Mouse (Mus musculus): ENCODE results near the gene Prkcd. TPM values are rescaled to one million over a fixed set of nuclear protein-coding genes. Genes with fewer than 3 reads are reported as not detected.
A peak's percentile ranks its signal among the peaks of the same experiment; 100 is the strongest.

Gene Prkcd
- total RNA-seq, 2 experiments from 2014 or later, result 5.4 to 5.7 TPM

GRCm38 (mm10) chr14:30635219-30635910 is 9.4 kb upstream of the Prkcd start:
- DNase-seq, result no peak

GRCm38 (mm10) chr14:30634418-30634817 is 8.4 kb upstream of the Prkcd start:
- no peak for DNase-seq

- no peak for DNase-seq
Observed at GRCm38 (mm10) chr14:30633708-30634107, 7.7 kb upstream of the Prkcd start.

GRCm38 (mm10) chr14:30631834-30632233 is 5.8 kb upstream of the Prkcd start:
- no peak for DNase-seq

GRCm38 (mm10) chr14:30630811-30631576 is 5.0 kb upstream of the Prkcd start:
- peak; percentile 47 for DNase-seq

DNA sequence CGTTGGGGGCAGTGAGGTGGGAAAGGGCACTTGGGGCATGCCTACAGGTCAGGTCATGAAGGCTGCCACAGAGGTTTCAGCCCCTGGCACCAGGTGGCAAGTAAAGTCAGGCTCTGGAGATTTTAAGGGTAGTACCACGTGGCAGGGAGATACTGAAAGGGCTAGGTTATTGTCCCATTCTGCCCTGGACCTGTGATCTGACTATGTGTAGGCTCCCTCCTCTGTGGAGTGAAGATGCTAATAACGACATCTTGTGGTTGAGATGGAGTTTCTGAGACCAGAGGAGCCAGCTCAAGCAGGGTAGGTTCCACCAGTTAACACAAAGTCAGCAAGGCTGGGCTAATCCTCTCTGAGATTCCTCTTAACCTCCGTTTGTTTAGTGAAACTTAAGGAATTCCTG is 3.8 kb upstream of the Prkcd start:
- no peak for DNase-seq

- no peak for DNase-seq
Observed at GRCm38 (mm10) chr14:30628235-30628634, 2.2 kb upstream of the Prkcd start.

DNA sequence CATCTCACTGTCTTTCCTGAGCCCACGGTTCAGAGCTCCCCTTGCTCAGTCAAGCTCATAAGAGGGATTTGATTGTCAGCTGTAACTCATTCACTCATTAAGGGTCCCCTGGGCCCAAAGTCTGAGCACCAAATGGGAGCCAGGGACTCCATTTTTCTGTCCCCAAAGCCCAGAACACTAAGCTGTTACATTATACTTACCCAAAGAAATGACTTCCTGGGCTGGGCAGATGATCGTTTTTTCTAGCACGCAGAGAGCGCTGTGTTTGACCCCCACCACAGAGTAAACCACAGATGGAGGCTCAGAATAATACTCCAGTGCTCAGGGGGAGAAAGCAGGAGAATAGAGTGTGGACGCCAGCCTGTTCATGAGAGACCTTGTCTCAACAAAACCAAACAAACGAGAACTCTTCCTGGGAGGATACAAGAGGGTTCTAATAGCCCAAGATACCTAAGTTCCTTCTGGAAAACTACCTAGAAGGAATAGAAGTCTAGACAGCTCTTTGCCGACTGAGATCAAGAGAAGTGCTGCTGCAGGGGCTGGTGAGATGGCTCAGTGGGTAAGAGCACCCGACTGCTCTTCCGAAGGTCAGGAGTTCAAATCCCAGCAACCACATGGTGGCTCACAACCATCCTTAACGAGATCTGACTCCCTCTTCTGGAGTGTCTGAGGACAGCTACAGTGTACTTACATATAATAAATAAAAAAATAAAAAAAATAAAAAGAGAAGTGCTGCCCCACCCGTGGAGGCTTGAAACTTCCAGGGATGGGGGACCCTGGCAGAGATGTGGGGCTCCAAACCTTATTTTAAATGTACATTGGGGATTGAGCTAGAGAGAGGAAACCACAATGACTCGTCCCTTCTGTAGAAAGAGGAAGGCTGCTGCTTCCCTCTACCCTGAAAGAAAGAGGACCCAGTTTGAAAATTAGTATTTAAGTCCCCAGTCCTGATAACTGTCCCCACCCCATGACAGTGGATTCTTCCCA is 1.0 kb upstream of the Prkcd start:
- DNase-seq, result no peak

GRCm38 (mm10) chr14:30625131-30625807 is 741 bp downstream of the Prkcd start:
- DNase-seq, result peak; percentile 47

GRCm38 (mm10) chr14:30624277-30624721 is 1.7 kb downstream of the Prkcd start:
- DNase-seq, result no peak

DNA sequence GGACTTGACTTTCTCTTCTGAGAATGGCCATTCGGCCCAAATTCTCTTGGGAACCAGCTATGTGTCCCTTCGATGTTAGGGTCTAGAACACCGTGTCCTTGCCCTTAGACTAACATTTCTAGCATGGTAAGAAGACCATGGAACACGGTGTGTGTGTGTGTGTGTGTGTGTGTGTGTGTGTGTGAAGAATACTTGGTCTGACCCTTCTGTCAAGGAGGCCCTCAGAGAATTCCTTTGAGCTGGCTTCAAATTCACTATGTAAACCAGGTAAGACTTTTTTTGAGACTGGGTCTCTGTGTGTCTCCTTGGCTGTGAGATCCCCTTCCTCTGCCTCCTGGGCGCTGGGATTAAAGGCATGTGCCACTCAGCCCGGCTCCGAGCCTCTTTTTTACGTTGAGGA is 3.5 kb downstream of the Prkcd start:
- DNase-seq, result no peak

GRCm38 (mm10) chr14:30622130-30622529 is 3.9 kb downstream of the Prkcd start:
- no peak for DNase-seq

DNA sequence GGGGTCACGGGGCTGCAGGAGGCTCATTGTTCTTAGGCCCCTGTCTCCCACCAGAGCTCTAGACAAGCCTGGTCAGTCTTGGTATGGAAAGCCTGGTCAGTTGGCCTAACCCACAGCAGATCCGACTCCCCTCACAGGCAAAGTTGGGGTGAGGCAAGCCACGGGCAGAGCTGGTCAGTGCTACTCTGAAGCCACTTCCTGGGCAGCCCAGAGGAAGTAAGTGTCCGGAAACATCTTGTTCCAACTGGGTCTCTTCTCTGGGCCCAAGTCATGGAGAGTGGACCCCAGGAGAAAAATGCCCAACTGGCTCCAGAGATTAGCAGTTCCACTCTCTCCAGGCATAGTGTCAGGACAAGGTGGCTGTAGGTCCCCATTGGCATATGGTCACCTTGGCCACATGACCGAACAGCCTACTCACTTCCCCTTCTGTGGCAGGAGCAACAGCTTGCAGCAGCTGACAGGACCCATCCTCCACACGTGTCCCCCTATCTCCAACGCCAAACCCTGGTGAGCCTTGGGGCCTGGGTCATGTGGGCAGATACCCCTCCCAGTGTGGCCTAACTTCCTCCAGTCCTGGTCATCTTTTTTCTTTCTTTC is 5.9 kb downstream of the Prkcd start:
- no peak for DNase-seq

- DNase-seq, result no peak
Observed at GRCm38 (mm10) chr14:30618746-30619275, 7.2 kb downstream of the Prkcd start.

DNA sequence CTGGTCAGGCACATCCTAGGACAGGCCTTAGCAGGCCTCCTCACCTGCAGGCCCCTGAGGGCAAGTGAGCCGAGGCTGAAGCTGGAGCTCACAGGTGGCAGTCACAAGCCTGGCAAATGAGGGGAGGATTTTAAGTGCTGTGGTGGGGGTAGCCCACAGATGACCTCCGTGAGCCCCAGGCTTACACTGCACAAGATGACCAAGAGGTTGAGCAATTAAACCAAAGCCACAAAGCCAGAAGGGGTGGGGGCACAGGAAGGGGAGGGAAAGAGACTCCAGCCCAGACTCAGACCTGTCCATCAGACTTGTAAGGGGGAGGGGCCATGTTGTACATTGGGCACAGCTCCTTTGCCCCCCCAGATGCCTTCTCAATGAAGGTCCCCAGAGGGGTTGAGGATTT is 9.3 kb downstream of the Prkcd start:
- no peak for DNase-seq

GRCm38 (mm10) chr14:30612962-30613715 is 12.9 kb downstream of the Prkcd start:
- DNase-seq, result no peak

DNA sequence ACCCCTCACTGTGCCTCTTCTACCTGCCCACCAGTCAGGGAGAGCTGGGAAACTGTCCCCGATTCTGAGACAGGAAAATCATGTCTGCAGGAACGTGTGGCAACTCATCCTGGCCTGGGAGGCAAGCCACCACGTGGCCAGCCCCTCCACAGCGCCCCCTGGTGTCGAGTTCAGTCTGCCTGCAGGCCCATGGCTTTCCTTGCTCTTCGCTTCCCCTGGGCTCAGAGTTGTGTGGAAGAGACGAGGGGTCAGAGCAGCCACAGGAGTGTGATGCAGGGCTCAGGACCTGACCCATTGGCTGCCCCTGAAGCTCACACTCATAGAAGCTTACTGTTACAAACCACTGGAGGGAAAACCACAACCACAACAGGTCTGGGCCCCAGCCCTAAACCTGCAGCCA is 13.5 kb downstream of the Prkcd start:
- peak; percentile 70 for DNase-seq

DNA sequence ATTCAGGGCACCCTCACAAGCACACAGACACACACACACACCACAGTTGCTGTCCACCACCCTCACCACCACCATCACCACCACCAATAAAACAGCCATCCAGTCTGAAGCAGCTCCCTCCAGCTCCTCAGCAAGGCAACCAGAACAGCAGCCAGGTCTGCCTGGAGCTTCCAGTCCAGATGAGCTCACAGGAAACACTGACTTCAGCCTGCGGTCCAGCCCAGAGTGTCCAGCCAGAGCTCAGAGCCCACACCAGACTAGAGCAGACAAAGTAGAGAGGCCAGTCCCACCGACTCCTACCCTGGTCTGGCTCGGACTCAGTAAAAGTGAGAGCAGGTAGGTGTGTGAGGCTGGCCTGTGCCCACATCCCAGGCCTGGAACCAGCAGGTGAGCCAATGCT is 15.1 kb downstream of the Prkcd start:
- DNase-seq, result no peak

DNA sequence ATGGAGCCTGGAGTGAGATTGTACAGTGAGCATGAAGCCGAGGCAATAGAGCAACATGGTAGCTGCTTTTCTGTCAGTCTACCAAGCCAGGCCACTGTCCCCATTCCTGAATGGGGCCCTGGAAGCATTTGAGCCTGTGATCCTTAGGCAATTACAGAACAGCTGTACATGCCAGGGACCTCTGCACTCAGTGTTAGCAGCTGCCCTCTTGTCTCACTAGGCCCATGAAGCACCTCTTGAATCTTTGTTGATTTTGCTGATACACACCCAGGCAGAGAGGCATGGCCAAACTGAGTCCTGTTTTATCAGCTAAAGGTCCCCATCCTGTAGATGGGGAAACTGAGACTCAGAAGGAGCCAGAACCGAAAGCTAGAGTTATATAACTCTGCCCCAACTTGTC is 15.7 kb downstream of the Prkcd start:
- DNase-seq, result no peak

DNA sequence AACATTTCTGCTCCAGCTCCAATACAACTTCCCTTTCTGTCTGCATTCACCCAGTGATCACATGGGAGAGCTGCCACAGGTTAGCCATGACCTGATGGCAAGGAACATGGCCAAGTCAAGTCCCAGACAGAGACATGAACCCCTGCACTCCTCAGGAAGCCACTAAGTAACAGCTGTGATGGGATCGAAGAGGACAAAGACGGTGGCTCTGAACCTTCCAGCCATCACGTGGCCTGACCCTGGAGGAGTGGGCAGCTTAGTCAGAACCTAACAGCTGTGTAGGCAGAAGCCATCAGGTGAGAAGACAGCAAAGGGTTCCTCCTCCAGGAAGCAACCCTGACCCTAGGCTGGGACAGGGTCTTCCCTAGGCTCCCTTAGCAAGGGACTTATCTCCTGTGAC is 16.5 kb downstream of the Prkcd start:
- DNase-seq, result no peak

Measured in gastrocnemius, postnatal 25 days (tissue).